Mouse (Mus musculus) adrenal gland, postnatal 4 days (tissue): ENCODE results near the gene Pafah1b2. TPM values are rescaled to one million over a fixed set of nuclear protein-coding genes. Genes with fewer than 3 reads are reported as not detected.

Source experiments
- DNase-seq, 2 experiments: peaks; one replicate each; pipeline ENCODE4 v3.0.0; 2021 to 2022; ENCODE audit warnings: low spot score in 2 of 2, mixed read lengths in 2 of 2
- total RNA-seq, 2 experiments: library from RNA; stranded (reverse); gene quantifications; 2 replicates each; pipeline ENCODE4 v1.2.3; 2021

Gene Pafah1b2
- total RNA-seq, 2 experiments from 2014 or later = 154 to 163 TPM

DNA sequence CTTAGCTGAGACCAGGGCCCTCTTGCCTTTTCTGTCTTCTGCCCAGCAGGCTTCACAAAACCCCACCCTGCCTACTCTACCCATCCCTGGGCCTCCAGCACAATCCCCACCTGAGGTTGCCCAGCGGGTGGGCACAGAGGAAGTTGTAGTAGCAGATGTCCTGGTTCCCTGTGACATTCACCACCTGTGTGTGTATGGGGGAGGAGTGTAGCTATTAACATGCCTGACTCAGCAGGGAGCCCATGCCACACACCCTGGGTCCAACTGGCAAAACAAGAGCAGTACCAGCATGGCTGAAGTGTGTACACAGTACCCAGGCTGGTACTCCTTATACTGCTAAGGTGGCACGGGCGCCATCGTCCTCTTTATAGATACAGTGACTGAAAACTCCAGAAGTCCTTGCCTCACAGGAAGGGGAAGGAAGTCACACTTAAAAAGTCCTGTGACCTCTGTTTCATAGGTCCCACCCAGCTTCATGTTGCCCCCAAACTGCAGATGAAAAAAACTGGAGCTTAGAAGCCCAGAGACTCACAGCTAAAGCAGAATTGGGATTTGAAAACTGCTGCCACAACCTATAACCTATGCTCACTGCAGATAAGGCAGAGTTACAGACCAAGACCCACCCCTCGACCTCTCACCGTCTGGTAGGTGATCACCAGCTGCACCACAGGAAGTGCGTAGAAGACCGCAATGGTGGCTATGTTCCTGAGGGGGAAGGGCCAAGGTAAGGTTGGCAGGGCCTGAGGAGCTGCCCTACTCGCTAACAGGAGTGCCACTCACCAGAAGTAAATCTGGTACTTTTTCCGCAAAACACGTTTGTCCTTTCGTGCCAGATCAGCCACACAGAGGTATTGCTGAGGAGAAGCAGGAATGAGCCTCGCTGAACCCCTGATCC lies 67.7 kb downstream of the Pafah1b2 start:
- no peak for DNase-seq

DNA sequence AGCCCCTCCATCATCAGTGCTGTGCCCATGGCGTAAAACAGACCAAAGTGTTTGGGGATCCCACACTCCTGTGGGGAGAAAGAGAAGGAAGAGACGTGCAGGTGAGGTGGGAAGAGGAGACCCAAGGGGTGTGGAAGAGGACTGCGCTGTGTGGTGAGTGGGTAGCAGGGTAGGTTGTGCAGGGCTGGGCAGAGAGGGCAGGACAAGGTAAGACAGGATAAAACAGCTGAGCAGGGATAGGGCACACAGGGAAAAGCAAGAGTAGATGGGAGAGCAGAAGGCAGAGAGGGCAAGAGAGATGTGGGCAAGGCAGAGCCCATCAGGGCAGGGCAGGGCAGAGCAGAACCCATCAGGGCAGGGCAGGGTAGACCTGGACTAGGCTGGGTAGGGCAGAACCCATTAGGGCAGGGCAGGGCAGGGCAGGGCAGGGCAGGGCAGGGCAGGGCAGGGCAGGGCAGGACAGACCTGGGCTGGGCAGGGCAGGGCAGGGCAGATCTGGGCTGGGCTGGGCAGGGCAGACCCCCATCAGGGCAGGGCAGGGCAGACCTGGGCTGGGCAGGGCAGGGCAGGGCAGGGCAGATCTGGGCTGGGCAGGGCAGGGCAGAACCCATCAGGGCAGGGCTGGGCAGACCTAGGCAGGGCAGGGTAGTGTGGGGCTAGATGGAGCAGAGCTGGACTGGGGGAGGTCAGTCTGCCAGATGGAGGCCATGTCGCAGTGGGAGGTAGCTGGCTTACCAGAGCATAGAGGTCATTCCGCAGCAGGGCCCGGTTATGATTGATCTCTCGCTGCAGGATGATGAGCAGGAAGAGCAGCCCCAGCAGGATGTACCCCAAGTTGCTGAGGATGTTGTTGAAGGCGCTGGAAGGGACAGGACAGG lies 68.6 kb downstream of the Pafah1b2 start:
- DNase-seq = no peak

DNA sequence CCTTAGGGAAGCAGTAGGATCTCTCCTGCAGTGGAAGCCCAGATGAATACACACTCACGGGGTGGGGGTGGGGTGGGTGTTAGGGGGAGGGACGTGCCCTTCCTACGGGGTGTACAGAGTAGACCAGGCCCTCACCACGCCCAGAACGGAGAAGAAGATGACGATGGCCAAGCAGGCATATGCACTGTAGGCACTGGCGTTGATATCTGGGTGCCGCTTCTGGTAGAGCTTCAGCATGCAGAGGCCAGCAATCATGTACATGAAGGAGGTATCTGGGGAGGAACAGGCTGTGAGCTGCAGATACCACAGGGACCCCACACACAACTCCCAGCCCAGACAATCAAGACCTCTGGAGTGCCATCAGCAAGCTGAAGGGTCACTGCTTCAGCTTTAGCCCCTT lies 69.6 kb downstream of the Pafah1b2 start:
- DNase-seq = no peak

DNA sequence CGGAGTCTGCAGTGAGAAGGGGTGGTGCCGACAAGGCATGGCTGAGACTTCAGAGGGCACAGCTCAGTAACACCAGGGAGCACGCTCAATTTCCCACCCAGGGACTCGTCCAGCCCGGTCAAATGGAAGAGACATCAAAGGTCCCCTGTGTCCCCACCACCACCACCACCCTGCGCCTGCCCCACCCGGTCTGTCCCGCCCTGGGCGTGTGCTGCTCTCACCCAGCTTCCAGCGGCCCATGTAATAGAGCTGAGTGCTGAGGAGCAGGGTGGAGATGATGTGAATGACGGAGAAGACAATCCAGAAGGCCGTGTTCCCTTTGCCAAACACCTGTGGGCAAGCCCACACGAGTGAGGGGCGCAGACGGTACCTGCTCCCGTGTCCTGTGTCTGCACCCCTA lies 70.0 kb downstream of the Pafah1b2 start:
- no peak for DNase-seq

DNA sequence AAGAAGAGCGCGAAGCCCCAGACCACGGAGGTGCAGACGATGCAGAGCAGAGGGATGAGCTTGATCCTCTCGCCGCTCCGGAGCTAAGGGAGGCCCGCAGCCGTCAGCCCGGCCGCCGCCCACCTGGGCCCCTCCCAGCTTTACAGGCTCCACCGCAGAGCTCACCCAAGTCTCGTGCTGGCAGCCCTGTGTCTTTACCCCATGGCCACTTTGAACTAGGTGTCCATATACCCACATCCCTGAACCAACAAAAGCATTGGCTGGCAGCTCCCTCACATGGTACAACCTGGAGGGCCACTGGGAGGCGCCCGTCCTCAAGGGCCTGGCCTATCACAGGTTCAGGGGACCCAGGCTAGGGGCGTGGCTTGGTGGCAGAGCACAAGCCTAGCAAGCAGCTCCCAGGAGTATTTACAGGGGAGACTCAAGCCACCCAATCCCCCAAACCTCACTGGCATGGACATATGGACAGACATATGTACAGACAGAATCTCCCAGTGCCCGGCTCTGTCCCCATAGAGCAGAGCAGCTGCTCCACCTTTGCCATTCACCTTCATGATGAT lies 71.1 kb downstream of the Pafah1b2 start:
- no peak for DNase-seq

DNA sequence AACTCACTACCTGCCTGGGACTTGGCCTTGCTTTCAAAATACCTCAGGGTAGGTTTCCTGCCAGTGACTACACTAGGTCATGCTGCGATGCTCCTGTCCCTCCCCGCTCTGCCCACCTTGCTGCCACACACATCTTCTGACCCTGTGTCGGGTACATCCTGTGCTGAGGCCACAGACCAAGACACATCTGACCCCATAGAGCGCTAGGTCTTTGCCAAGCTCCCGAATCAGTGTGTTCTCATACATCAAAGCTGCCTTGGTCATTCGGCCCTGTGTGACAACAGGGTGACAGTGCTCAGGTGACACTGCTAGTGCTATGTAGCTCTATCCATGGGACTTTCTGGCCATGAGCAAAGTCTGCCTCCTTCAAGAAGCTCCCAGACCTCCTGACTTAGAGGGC lies 72.7 kb downstream of the Pafah1b2 start:
- no peak for DNase-seq

DNA sequence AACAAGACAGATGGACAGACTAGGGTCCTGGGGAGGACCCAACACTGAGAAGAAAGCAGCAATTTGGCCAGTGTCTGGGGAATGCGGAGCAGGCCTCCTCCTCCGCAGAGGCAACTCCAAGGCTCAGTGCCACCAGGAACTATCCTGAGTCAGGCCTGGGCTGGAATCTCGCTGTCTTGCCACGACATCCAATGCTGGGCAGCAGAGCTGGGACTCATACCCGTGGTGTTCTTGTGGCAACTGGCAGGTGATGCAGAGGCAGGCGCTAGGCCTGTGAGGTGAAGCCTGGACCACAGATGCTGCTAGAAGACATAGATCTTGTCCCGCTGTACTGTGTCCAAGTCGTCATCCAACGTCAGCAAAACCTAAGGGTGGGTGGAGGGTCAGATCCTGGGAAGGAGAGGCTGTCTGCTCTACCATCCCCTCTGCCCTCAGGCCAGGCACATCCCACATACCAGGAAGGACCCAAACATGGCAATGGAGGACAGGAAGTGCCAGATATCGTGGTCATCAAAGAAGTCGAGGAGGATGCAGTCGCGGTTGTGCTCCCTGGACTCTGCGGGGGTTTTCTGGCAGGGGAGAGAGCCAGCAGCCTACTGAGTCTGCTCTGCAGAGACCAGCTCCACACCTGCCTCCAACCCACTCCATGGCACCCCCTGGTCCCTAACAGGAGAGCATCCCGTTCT lies 73.4 kb downstream of the Pafah1b2 start:
- no peak for DNase-seq

DNA sequence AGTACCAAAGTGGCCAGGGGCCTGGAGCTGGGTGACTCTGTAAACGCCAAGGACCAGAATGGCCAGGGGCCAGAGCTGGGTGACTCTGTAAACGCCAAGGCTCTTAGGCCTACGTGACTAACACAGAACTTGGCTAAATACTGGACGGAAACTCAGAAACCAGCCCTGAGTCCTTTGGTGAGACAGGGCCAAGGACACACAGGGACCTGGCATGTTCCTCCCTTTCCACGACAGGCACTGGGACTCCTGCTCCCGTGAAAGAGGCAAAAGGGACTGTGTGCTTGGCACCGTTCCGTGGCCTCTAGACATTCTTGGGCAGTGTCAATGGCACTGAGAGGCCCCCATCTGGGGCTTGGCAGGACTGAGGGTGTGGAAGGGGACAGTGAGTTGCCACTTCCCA lies 74.4 kb downstream of the Pafah1b2 start:
- no peak for DNase-seq

DNA sequence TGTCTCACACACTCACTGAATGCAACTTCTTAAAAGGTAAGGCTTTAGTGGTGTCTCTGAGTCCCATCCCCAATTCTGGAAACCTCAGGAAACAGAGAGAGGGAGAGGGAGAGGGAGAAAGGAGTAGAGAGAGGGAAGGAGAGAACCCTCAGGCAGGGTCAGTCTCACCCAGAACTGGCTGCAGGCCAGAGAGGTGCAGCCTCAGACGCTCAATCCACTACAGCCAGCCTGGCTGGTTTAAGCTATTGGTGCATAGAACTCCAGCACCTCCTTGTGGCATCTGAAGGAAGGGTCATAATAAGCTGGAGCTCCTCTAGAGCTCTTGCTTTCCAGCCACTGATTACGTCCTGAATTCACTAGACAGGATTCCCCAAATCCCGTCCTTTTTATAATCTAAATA lies 75.6 kb downstream of the Pafah1b2 start:
- no peak for DNase-seq

DNA sequence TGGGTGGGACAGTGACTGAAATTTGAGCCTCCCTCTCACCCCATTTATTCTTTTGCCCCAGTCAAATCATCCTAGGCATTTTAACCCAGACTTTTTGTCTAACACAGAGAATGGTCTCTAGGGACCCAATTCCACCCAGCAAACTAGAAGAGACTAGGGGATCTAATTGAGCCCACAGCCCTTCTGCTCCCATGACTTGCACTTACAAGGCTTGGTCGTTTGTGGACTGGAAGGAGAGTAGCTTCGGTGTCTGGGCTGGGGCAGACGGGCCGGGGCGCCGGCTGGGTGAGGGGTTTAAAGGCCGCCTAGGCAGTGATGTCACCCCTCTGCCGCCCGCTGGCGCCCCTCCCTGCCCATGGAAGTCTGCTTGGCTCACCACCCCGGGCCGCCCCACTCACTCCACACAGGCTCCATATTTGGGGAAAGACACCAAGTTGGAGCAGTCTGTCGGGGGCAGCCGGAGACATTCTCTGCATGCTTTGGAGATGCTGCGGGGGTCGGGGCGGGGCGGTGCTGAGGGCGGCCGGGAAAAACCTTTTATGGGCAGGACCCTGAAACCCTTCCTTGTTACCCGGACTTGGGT lies 76.8 kb downstream of the Pafah1b2 start, which contains the start of gene Tagln:
Gene Tagln, minus strand, starts transcription at position 431 of the 583 bp plus-strand sequence.
- no peak for DNase-seq

DNA sequence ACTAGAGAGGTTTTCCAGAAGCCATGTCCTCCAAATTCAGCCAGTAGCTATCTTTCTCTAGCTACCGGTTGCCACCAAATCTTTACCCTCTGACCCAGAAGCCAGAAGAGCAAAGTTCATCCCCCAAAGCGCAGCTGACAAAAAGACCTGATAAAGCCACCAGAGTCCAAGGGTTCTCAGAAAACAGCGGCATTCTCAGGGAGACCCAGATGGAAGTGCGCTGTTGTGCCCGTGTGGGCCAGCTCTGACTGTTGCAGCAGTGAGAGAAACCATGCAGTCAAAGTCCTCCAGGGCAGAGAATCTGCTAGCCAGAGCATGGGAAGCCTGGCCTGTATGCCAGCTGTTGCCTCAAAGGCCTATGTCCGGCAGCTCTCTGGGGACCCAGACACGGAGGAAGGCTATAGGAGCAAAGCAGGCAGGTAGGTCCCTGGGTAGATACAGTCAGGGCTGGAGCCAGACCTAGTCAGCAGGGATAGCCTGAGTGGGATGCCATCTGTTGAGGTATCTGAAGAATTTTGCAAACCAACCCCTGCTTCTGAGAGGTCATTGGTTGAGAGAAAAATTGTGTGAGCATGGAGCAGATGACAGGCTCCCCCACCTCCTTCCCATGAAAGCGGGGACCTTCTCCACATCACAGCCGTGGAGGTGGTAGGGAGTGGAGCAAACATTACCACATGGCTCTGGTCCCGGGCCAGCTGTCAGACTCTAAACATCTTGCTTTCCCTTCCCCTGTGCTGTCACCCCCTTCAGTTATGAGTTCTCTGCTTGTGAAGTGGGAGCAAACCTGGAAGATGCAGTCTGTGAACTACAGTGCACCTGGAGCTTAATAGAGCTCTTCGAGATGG lies 79.7 kb downstream of the Pafah1b2 start:
- no peak for DNase-seq

DNA sequence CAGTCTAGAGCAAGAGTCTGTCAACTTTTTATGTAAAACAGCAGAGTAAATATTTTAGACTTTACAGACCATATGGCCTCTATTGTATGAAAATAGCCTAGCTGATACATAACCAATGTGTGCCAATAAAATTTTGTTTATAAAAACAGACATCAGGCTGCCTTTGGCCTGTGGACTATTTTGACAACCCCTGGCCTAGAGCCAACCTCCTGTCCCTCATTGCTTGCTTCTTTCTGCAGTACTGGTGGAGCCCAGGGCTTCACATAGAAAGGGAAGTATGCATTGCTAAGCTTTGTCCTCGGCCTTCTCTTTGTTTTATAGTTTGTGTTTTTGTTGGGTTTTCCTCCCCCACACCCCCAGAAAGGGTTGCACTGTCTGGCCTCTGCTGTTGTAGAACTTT lies 80.5 kb downstream of the Pafah1b2 start:
- no peak for DNase-seq

DNA sequence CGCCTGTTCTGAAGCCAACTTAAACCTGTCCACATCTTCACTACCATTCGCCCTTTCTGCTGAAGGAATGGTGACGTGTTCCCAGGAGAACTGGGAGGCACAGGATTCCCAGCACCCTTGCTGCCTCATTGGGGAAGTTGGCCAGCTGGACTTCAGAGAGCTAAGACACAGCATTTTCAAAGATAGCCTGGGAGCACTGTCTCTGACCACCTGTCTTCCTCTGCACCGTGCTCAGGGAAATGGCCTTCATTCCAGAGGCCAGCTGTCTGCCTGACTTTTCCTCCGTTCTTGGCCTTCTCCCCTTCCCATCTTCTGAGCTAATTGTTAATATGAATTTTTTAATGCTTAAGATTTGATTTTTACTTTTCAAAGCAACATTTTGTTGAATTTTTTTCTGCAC lies 83.2 kb downstream of the Pafah1b2 start:
- DNase-seq = no peak

DNA sequence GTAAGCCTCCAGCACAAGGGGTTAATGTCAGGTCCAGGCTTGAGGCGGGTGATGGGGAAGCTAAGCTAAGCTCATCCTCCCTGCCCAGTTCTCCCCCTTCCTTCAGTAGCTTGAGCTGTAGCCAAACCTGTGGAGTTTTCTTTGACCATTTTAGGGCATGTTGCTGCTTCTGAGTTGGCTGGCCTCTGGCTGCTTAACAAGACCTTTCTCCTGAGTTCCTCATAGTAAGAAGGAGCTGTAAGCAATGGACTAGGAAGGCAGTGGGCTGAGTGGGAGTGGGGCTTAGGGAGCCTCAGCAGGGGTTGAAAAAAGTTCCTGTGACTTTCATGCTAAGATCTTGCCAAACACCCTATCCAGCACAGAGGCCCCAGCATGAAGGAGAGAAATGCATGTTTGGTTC lies 92.6 kb downstream of the Pafah1b2 start:
- no peak for DNase-seq

DNA sequence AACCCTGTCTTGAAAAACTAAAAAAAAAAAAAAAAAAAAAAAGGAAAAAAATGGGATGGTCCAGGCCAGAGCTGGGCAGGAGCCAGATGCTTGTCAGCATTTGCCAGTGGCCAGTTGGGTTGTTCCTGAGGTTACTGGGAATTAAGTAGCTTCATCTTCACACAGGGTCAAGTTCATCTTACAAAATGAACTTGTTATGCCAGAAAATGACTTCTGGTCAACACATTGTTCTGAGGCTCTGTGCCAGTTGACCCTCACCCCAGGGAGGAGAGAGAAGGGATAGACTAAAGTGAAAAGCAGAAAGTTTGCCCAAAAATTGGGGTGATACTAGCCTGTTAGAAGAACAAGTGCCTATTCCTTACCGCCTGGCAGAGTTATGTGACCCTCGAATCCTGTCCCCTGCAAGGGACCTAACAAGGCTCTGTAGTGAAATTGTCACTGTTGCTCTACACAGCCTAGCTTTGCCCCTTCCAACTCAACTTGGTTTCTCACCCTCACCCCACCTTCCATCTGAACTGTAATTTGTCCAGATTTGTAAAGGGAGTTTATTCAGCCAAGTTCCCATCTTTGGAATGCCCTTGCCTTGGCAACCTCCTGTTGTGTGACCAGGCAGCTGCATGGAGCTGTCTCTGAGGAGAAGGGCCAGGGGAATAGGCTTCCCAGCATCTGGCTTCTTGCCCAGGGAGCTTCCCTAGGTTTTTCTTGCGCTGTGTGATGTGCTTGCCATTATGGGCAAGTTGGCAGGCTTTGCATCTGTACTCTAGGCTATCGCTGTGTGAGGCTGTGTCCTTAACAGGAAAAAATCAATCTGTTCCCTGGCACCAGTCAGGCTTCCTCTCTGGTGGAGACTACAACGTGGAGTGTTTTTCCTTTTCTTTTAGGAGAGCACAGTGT lies 95.2 kb downstream of the Pafah1b2 start:
- no peak for DNase-seq

DNA sequence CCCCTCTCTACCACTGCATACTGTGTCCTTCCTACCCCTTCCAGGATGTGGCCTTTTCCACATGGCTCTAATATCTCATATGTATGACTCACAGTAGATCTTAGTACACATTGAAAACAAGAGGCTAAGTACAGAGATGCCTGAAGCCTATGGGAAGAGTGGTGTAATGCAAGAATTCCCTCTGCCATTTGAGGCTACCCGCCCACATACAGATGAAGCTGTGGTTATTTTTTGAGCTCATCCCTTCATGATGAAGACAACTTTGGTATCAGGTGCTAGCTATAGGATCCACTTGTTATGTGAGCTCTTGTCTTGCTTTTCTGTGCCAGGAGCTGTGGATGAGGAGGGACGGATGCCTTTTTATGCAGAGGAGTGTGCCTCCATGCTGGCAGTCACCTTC lies 96.8 kb downstream of the Pafah1b2 start:
- no peak for DNase-seq
